Mouse (Mus musculus): Measurements from ENCODE around the gene Gm49601. TPM values are rescaled to one million over a fixed set of nuclear protein-coding genes. Genes with fewer than 3 reads are reported as not detected.

Gm49601 gene
- polyA plus RNA-seq, 1 experiment from 2014 or later = 4.7 TPM

GRCm38 (mm10) chr16:18627163-18627562 is 936 bp upstream of the Gm49601 start:
- 37% methylated on average over 3 of the region's 3 CpGs for WGBS
- Histone ChIP-seq H3K27me3 (ENCODE audit: low read depth, poor library complexity, severe bottlenecking) (peaks cover 87% of the 10 kb centered on the region), H3K4me1 (peaks cover 39% of the 10 kb centered on the region), H3K9me3 (replicated peaks) (no peaks in the 10 kb centered on the region), H3K27ac (no peak overlapping the region), H3K36me3 (peaks cover 29% of the 10 kb centered on the region), H3K4me3 (no peak overlapping the region)
- DNase-seq (ENCODE audit: low spot score) = no peak

GRCm38 (mm10) chr16:18625791-18626311 is 376 bp downstream of the Gm49601 start:
- no peaks in the 10 kb centered on the region for H3K9me3 ChIP-seq (replicated peaks)
- peak overlapping the region; percentile 72 for H3K27ac ChIP-seq
- H3K36me3 ChIP-seq = peaks cover 29% of the 10 kb centered on the region
- peaks cover 52% of the 10 kb centered on the region for H3K4me1 ChIP-seq
- H3K27me3 ChIP-seq (ENCODE audit: low read depth, poor library complexity, severe bottlenecking) = peaks cover 92% of the 10 kb centered on the region
- 9% methylated on average over 26 of the region's 26 CpGs for WGBS
- DNase-seq (ENCODE audit: low spot score) = no peak
- peak overlapping the region; percentile 57 for H3K4me3 ChIP-seq

GRCm38 (mm10) chr16:18625097-18625496 is 1.1 kb downstream of the Gm49601 start:
- WGBS = 36% methylated on average over 14 of the region's 14 CpGs

GRCm38 (mm10) chr16:18624641-18625040 is 1.6 kb downstream of the Gm49601 start:
- peaks cover 56% of the 10 kb centered on the region for H3K4me1 ChIP-seq

More at GRCm38 (mm10) chr16:18625097-18625496, 1.1 kb downstream of the Gm49601 start:
- H3K36me3 ChIP-seq = peaks cover 29% of the 10 kb centered on the region
- no peaks in the 10 kb centered on the region for H3K9me3 ChIP-seq (replicated peaks)
- no peak overlapping the region for H3K27ac ChIP-seq
- no peak overlapping the region for H3K4me3 ChIP-seq
- DNase-seq (ENCODE audit: low spot score) = no peak
- peaks cover 93% of the 10 kb centered on the region for H3K27me3 ChIP-seq (ENCODE audit: low read depth, poor library complexity, severe bottlenecking)
- peaks cover 57% of the 10 kb centered on the region for H3K4me1 ChIP-seq

GRCm38 (mm10) chr16:18623751-18624540 is 2.3 kb downstream of the Gm49601 start:
- H3K4me3 ChIP-seq = no peak overlapping the region
- peaks cover 29% of the 10 kb centered on the region for H3K36me3 ChIP-seq
- WGBS = 12% methylated on average over 15 of the region's 15 CpGs
- peaks cover 49% of the 10 kb centered on the region for H3K4me1 ChIP-seq
- H3K27me3 ChIP-seq (ENCODE audit: low read depth, poor library complexity, severe bottlenecking) = peaks cover 100% of the 10 kb centered on the region
- H3K9me3 ChIP-seq (replicated peaks) = no peaks in the 10 kb centered on the region
- DNase-seq (ENCODE audit: low spot score) = no peak
- no peak overlapping the region for H3K27ac ChIP-seq

More at GRCm38 (mm10) chr16:18624641-18625040, 1.6 kb downstream of the Gm49601 start:
- Histone ChIP-seq H3K27ac (no peak overlapping the region), H3K36me3 (peaks cover 29% of the 10 kb centered on the region), H3K9me3 (replicated peaks) (no peaks in the 10 kb centered on the region), H3K27me3 (ENCODE audit: low read depth, poor library complexity, severe bottlenecking) (peaks cover 96% of the 10 kb centered on the region), H3K4me3 (no peak overlapping the region)
- WGBS = 15% methylated on average over 15 of the region's 15 CpGs
- DNase-seq (ENCODE audit: low spot score) = no peak

- Histone ChIP-seq H3K27me3 (ENCODE audit: low read depth, poor library complexity, severe bottlenecking) (peaks cover 100% of the 10 kb centered on the region), H3K27ac (no peak overlapping the region), H3K4me3 (0 out of 2 replicates have a peak overlapping the region, but pooled peaks have one; percentile 2), H3K9me3 (replicated peaks) (no peaks in the 10 kb centered on the region), H3K4me1 (peaks cover 41% of the 10 kb centered on the region), H3K36me3 (peaks cover 29% of the 10 kb centered on the region)
- no peak for DNase-seq (ENCODE audit: low spot score)
- 9% methylated on average over 29 of the region's 29 CpGs for WGBS
These were observed 3.1 kb downstream of the Gm49601 start for GRCm38 (mm10) chr16:18622916-18623750.

- 2% methylated on average over 17 of the region's 17 CpGs for WGBS
- H3K27me3 ChIP-seq (ENCODE audit: low read depth, poor library complexity, severe bottlenecking) = peaks cover 100% of the 10 kb centered on the region
- H3K4me1 ChIP-seq = peaks cover 45% of the 10 kb centered on the region
- H3K4me3 ChIP-seq = peak within 1 kb of the TSS; percentile 54
- H3K27ac ChIP-seq = no peak within 1 kb of the TSS
- DNase-seq (ENCODE audit: low spot score) = peak; percentile 59
- peaks cover 29% of the 10 kb centered on the region for H3K36me3 ChIP-seq
- H3K9me3 ChIP-seq (replicated peaks) = no peaks in the 10 kb centered on the region
These were observed 4.2 kb downstream of the Gm49601 start, which contains the start of gene Gp1bb for GRCm38 (mm10) chr16:18622019-18622418. Gp1bb (minus strand) TSS chr16:18622403.

- 2% methylated on average over 38 of the region's 38 CpGs for WGBS
- peaks cover 46% of the 10 kb centered on the region for H3K4me1 ChIP-seq
- H3K36me3 ChIP-seq = peaks cover 29% of the 10 kb centered on the region
- peak overlapping the region; percentile 54 for H3K4me3 ChIP-seq
- peak; percentile 63 for DNase-seq (ENCODE audit: low spot score)
- H3K9me3 ChIP-seq (replicated peaks) = no peaks in the 10 kb centered on the region
- peaks cover 100% of the 10 kb centered on the region for H3K27me3 ChIP-seq (ENCODE audit: low read depth, poor library complexity, severe bottlenecking)
- H3K27ac ChIP-seq = no peak overlapping the region
These were observed 4.7 kb downstream of the Gm49601 start for GRCm38 (mm10) chr16:18621362-18622001.

GRCm38 (mm10) chr16:18620601-18621361 is 5.4 kb downstream of the Gm49601 start:
- no peaks in the 10 kb centered on the region for H3K9me3 ChIP-seq (replicated peaks)
- DNase-seq (ENCODE audit: low spot score) = peak; percentile 67
- peaks cover 100% of the 10 kb centered on the region for H3K27me3 ChIP-seq (ENCODE audit: low read depth, poor library complexity, severe bottlenecking)
- H3K4me3 ChIP-seq = peak overlapping the region; percentile 54
- peaks cover 29% of the 10 kb centered on the region for H3K36me3 ChIP-seq
- H3K27ac ChIP-seq = peak overlapping the region; percentile 32; the same call in 1 of the 2 replicates
- under 1% methylated on average over 74 of the region's 74 CpGs for WGBS
- peaks cover 45% of the 10 kb centered on the region for H3K4me1 ChIP-seq

- H3K36me3 ChIP-seq = peaks cover 29% of the 10 kb centered on the region
These were observed 6.0 kb downstream of the Gm49601 start for GRCm38 (mm10) chr16:18620201-18620600.

GRCm38 (mm10) chr16:18619110-18619509 is 7.1 kb downstream of the Gm49601 start:
- H3K9me3 ChIP-seq (replicated peaks) = no peaks in the 10 kb centered on the region
- H3K27me3 ChIP-seq (ENCODE audit: low read depth, poor library complexity, severe bottlenecking) = peaks cover 100% of the 10 kb centered on the region
- H3K27ac ChIP-seq = no peak overlapping the region
- no peak for DNase-seq (ENCODE audit: low spot score)
- 44% methylated on average over 4 of the region's 4 CpGs for WGBS
- peaks cover 19% of the 10 kb centered on the region for H3K36me3 ChIP-seq
- no peak overlapping the region for H3K4me3 ChIP-seq
- H3K4me1 ChIP-seq = peaks cover 44% of the 10 kb centered on the region

More at GRCm38 (mm10) chr16:18620201-18620600, 6.0 kb downstream of the Gm49601 start:
- Histone ChIP-seq H3K4me1 (peaks cover 42% of the 10 kb centered on the region), H3K9me3 (replicated peaks) (no peaks in the 10 kb centered on the region), H3K4me3 (peak overlapping the region; percentile 54), H3K27ac (no peak overlapping the region), H3K27me3 (ENCODE audit: low read depth, poor library complexity, severe bottlenecking) (peaks cover 100% of the 10 kb centered on the region)
- DNase-seq (ENCODE audit: low spot score) = no peak
- WGBS = 16% methylated on average over 6 of the region's 6 CpGs

GRCm38 (mm10) chr16:18618297-18618696 is 7.9 kb downstream of the Gm49601 start:
- H3K4me1 ChIP-seq = peaks cover 52% of the 10 kb centered on the region
- H3K36me3 ChIP-seq = peaks cover 11% of the 10 kb centered on the region
- no peaks in the 10 kb centered on the region for H3K9me3 ChIP-seq (replicated peaks)
- H3K4me3 ChIP-seq = no peak overlapping the region
- H3K27ac ChIP-seq = no peak overlapping the region
- no peak for DNase-seq (ENCODE audit: low spot score)
- 68% methylated on average over 2 of the region's 2 CpGs for WGBS
- H3K27me3 ChIP-seq (ENCODE audit: low read depth, poor library complexity, severe bottlenecking) = peaks cover 98% of the 10 kb centered on the region
